Mouse (Mus musculus) forebrain, embryonic 15.5 days (tissue): ENCODE measurements around the gene Mfsd4a. TPM values are rescaled to one million over a fixed set of nuclear protein-coding genes. Genes with fewer than 3 reads are reported as not detected.

Experiments used
- polyA plus RNA-seq: library from polyadenylated mRNA; unstranded; fragments of >200 nt; fragmentation: Nextera tagmentation; extraction: Ambion mirVana; gene quantifications from 2 replicates; pipeline ENCODE4 v1.2.1, GENCODE M21; 2015

Gene Mfsd4a
- polyA plus RNA-seq, 1 experiment from 2014 or later: 8.9 TPM

Other genes with a start within 250 kb of the Mfsd4a start
- gene Slc41a1, start 240.6 kb downstream of the Mfsd4a start, polyA plus RNA-seq: 14.2 and 16.0 TPM in 2 replicates
- 8.0 and 8.6 TPM in 2 replicates for gene Rab29, start 200.8 kb downstream of the Mfsd4a start, polyA plus RNA-seq
- gene Nucks1, start 157.5 kb downstream of the Mfsd4a start, polyA plus RNA-seq: 62.9 and 63.2 TPM in 2 replicates
- 1.8 and 2.4 TPM in 2 replicates for gene Slc45a3, start 105.1 kb downstream of the Mfsd4a start, polyA plus RNA-seq
- 12.0 and 14.6 TPM in 2 replicates for gene Elk4, start 60.5 kb downstream of the Mfsd4a start, polyA plus RNA-seq
- gene Cdk18, start 71.6 kb upstream of the Mfsd4a start, polyA plus RNA-seq: 0.18 and 0.69 TPM in 2 replicates
- gene Lemd1, start 123.4 kb upstream of the Mfsd4a start, polyA plus RNA-seq: 13.9 and 16.2 TPM in 2 replicates
- gene AC124108.1, start 123.4 kb upstream of the Mfsd4a start, polyA plus RNA-seq: 2.5 and 2.8 TPM in 2 replicates
- gene Gm10188, start 161.7 kb upstream of the Mfsd4a start, polyA plus RNA-seq: 0.56 and 0.60 TPM in 2 replicates
- 2.4 and 3.1 TPM in 2 replicates for gene Klhdc8a, start 230.6 kb upstream of the Mfsd4a start, polyA plus RNA-seq
- 15.9 and 16.5 TPM in 2 replicates for gene Nuak2, start 248.1 kb upstream of the Mfsd4a start, polyA plus RNA-seq